Mouse (Mus musculus): ENCODE results near the gene Pop7. TPM values are rescaled to one million over a fixed set of nuclear protein-coding genes. Genes with fewer than 3 reads are reported as not detected.

Gene Pop7
- total RNA-seq, 1 experiment from 2014 or later, result 22.3 TPM

- DNase-seq, result no peak
Observed at GRCm38 (mm10) chr5:137528247-137528968, 26.1 kb upstream of the Pop7 start.

- DNase-seq, result no peak
Observed at GRCm38 (mm10) chr5:137527413-137527812, 25.1 kb upstream of the Pop7 start.

- DNase-seq, result peak; percentile 79
Observed at GRCm38 (mm10) chr5:137526192-137526936, 24.0 kb upstream of the Pop7 start.

DNA sequence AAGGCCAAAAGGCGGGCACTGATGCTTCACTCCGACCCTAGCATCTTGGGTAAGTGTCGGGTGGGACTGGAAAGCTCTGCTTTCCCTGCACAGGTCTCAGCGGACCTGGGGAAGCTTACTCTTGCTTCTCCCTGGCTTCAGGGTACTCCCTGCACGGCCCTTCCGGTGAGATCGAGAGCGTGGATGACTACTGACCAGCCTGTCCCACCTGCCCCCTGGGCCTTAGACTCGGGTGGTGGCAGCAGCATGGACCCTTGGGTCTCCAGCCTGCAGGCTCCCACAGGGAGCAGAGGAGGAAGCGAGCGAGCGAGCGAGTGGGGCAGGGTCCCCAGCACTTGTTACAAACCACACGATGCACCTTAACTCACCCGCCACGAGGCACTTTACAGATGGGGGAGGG is 23.2 kb upstream of the Pop7 start:
- DNase-seq, result no peak

DNA sequence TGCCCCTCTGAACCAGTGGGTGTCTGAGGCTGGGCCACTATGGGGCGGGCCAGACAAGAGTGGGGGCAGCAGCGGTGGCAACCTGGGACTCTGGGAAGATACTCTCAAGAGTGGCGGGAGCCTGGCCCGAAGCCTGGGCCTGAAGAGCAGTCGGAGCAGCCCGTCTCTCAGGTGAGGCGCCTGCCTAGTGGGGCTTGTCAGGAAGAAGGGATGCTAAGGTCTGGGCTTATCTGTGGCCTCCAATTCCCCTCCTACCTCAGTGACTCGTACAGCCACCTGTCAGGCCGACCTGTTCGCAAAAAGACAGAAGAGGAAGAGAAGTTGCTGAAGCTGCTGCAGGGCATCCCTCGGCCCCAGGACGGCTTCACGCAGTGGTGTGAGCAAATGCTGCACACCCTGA is 22.4 kb upstream of the Pop7 start:
- no peak for DNase-seq

- DNase-seq, result no peak
Observed at GRCm38 (mm10) chr5:137524251-137524515, 21.9 kb upstream of the Pop7 start.

DNA sequence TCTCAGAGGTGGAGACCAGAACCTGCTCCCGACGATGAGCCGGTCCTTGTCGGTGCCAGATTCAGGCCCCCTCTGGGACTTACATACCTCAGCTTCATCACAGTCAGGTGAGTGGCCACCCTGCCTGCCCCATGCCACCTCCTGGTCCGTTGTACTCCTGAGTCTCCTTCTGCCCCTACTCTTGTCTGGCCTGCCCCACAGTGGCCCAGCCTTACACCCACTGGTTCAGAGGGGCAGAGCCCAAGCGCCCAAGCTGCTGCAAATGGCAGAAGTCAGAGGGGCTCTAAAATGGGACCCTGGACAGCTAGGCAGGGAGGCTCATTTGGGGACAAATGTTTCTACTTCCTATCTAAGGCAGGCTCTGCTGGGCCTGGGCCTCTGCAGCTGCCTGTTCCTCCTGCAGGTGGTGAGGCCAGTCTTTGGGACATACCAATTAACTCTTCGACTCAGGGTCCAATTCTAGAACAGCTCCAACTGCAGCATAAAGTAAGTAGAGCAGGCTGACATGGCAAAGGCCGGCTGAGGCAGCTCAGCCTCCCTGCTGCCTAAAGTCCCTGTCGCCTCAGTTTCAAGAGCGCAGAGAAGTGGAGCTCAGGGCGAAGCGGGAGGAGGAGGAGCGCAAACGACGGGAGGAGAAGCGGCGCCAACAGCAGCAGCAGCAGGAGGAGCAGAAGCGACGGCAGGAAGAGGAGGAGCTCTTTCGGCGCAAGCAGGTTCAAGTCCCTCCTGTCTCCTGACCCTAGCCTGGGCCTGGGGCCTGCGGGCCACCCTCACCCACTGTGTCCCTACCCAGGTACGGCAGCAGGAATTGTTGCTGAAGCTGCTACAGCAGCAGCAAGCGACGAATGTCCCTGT is 21.3 kb upstream of the Pop7 start:
- DNase-seq, result no peak

DNA sequence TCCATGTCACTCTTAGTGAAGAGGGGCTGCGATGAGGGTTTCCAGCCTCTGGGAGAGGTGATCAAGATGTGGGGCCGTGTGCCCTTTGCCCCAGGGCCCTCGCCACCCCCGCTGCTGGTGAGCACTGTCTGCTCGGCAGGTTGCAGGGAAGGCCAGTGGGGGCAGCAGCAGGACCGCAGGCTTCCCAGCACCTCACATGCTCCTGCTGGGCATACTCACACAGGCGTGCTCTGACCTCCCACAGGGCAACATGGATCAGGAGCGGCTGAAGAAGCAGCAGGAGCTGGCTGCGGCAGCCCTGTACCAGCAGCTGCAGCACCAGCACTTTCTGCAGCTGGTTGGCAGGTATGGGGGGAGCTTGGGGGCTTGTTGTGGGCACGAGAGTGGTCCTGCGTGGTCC is 20.4 kb upstream of the Pop7 start:
- DNase-seq, result no peak

- no peak for DNase-seq
Observed at GRCm38 (mm10) chr5:137521861-137522260, 19.5 kb upstream of the Pop7 start.

DNA sequence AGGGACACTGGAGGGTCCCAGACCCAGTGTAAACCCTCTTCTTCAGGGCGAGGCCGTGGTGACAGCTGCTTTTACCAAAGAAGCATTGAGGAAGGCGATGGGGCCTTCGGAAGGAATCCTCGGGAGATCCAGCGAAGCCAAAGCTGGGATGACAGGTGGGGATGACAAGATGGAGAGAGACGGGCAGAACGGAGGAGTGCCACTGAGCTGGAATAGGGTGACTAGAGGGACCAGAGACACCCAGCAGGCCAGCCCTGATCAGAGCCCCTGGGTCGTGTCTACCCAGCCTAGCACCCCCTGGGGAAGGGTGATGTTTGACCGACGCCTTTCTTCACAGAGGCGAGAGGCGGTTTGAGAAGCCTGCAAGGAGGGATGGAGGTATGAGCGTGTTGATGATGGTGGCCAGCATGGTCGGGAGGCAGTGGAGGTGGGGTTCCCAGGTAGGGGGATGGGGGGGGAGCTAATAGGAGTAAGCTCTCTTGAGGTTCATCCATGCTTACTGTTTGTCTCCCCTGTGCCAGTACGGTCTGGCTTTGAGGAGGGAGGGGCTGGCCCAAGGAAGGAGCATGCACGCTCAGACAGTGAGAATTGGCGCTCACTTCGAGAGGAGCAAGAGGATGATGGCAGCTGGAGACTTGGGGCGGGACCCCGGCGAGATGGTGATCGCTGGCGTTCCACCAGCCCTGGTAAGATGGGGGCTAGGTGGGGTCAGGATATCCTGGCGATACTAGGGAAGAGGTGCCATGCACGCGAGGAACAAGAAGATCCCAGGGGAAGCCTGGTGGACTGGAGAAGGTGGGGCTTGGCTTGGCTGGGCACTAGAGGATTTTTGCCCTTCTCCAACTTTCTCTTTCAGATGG is 17.6 kb upstream of the Pop7 start:
- DNase-seq, result no peak

GRCm38 (mm10) chr5:137518436-137518835 is 16.1 kb upstream of the Pop7 start, which contains the start of gene Gigyf1:
Gigyf1 (plus strand) TSS chr5:137518548.
- peak; percentile 77 for DNase-seq

DNA sequence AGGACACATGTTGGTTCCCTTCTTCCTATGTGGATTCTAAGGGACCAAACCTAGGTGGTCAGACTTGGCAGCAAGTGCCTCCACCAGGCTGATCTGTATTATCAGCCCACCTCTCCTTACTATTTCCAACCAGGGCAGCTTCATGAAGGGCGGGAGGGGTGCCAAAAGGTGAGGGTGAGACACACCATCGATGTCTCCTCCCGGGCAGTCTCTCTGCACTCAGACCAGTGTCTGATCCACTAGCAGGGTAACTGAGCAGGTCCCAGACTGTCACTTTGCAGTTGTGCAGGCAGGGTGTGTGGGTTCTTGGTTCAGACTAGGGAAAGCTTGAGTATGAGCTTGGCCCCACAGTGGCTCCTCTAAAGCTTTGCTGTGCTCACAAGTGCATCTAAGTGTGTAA is 12.5 kb upstream of the Pop7 start:
- DNase-seq, result no peak

DNA sequence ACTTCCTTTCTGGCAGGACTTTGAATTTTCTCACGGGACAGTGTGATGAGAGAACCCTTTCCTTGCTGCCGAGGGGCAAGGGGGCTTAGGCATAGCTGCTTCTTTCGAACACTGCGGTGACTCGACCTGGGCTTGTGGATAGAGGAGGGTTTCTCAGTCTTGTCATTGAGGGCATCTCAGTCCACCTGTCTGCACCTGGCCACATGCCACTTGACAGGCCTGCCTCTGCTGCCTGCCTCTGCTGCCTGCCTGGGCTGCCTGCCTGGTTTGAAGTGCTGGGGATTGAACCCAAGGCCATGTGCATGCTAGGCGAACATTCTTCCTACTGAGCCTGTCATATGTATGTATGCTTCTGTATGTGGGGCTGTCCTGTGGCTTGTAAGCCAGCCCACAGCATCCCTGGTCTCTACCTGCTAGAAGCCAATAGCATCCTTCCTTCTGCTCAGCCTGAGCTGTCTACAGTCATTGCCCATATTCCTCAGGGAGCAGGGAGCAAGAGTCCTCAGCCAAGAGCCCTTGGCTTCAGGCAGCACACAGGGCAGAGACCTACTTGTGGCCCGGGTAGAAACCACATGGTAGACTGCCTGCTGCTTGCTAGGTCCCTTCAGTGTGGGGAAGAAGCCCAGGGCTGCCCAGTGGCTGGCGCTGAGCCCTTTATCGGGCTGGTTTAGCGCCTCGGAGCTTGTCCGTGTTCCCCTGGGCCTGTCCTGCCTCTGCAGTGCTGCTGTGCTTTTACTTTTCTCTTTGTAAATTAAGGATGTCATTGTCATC is 11.8 kb upstream of the Pop7 start:
- peak; percentile 47 for DNase-seq

GRCm38 (mm10) chr5:137512847-137513794 is 10.8 kb upstream of the Pop7 start:
- DNase-seq, result peak; percentile 59

GRCm38 (mm10) chr5:137511706-137512105 is 9.4 kb upstream of the Pop7 start:
- no peak for DNase-seq

DNA sequence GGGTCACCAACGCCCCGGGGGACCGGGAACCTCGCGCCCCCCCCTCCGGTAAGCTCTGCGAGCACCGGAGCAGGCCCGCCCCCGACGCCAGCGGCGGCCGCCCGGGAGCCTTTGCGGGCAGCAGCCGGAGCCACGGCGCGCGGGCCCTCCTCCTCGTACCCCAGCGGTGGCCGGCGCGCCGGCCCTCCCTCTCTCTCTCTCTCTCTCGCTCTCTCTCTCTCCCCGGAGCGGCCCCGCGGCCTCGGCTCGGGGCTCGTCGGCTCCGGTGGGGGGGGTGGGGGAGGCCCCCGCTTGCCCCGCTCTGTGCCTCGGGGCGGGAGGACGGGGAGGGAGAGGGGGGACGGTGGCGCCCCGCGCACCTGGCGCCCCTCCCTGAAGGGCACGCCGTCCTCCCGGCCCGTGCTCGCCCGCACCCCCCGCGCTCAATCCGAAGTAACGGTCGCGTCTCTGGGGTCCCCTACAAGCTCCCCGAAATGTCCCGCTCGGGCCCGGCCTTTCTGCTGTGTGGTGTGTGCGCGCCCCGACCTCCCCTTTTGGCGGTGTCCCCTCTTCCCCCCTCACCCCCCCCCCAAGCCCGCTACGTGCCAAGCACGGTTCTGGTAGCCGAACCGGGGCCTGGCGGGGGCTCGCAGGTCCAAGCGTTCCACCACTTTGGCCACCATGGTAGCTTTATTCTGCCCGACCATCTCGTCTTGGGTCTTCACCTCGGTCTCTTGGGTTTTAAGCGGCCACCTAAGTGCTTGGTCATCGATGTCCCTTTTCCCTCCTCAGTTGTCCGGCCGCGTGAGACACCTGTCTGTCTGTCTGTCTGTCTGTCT is 8.5 kb upstream of the Pop7 start:
- peak; percentile 44 for DNase-seq

DNA sequence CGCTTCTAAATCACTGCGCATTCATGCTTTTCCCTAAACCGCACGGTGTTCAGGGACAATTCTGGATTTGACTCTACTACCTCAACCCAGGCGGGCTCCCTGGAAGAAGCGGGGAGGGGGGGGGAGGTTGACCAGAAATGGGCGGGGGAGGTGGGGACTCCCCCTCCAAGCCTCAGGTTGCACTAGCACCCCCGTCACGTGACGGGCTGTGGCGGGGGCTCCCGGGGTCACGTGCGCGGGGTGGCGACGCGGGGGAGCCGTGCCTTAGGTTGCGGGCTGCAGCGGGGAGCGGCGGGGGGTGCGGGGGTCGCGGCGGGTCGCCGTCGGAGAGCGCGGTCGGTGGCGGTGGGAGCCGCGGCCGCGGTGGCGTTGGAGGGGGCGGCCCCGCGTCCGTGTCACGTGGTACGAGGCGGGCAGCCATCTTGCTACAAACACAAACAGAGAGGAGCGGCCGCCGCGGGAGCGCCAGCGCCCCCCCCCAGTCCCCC is 7.7 kb upstream of the Pop7 start:
- peak; percentile 87 for DNase-seq

GRCm38 (mm10) chr5:137504041-137504440 is 1.7 kb upstream of the Pop7 start:
- DNase-seq, result peak; percentile 60

DNA sequence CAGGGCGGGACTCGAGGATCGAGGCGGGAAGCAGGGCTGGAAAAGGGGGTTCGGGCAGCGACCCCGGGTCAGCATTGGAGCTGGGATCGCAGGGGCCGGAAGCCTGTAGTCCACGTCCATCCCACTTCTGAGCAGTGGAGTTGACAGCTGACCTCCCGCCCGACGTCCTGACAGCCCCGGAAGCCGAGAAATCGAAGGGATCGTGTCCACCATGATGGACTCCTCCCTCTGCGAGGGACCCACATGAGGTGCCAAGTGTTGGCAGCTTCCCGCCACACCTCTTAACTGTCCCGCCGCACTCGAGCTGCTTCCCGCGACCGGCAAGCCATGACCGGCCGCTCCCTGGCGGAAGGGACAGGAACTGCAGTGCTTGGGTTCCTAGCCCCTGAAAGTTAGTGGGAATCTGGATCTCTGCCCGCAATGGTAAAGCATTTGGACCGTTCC is 371 bp upstream of the Pop7 start:
- peak; percentile 91 for DNase-seq
